Mouse (Mus musculus) kidney, postnatal 14 days (tissue): Measurements from ENCODE around the gene Epgn.

Source experiments
- DNase-seq: peaks from one replicate; pipeline ENCODE4 v3.0.0; 2022; ENCODE audit warnings: mixed read lengths

Epgn gene

GRCm38 (mm10) chr5:91027164-91027563 is at the start of gene Epgn:
Gene Epgn (plus strand): TSS chr5:91027464.
- no peak for DNase-seq

GRCm38 (mm10) chr5:90980297-90980696 is 47.0 kb upstream of the Epgn start:
- DNase-seq, result no peak

GRCm38 (mm10) chr5:90987605-90988004 is 39.7 kb upstream of the Epgn start:
- no peak for DNase-seq

- no peak for DNase-seq
Observed at GRCm38 (mm10) chr5:90988149-90988548, 39.1 kb upstream of the Epgn start.

- DNase-seq, result no peak
Observed at GRCm38 (mm10) chr5:90988592-90988991, 38.7 kb upstream of the Epgn start.

GRCm38 (mm10) chr5:90999942-91000341 is 27.3 kb upstream of the Epgn start:
- DNase-seq, result no peak

- DNase-seq, result no peak
Observed at GRCm38 (mm10) chr5:91015216-91015615, 12.0 kb upstream of the Epgn start.

GRCm38 (mm10) chr5:91023114-91023513 is 4.2 kb upstream of the Epgn start:
- DNase-seq, result no peak

- no peak for DNase-seq
Observed at GRCm38 (mm10) chr5:91027840-91028239, 576 bp downstream of the Epgn start.

- DNase-seq, result no peak
Observed at GRCm38 (mm10) chr5:91030629-91031028, 3.4 kb downstream of the Epgn start.

GRCm38 (mm10) chr5:91035341-91035740 is 8.1 kb downstream of the Epgn start:
- DNase-seq, result no peak

GRCm38 (mm10) chr5:91036628-91037027 is 9.4 kb downstream of the Epgn start:
- no peak for DNase-seq

GRCm38 (mm10) chr5:91037756-91038155 is 10.5 kb downstream of the Epgn start:
- DNase-seq, result no peak

- peak; percentile 55 for DNase-seq
Observed at GRCm38 (mm10) chr5:91038547-91038946, 11.3 kb downstream of the Epgn start.

- DNase-seq, result no peak
Observed at GRCm38 (mm10) chr5:91038963-91039362, 11.7 kb downstream of the Epgn start.

GRCm38 (mm10) chr5:91047987-91048386 is 20.7 kb downstream of the Epgn start:
- DNase-seq, result no peak

GRCm38 (mm10) chr5:91048397-91048796 is 21.1 kb downstream of the Epgn start:
- no peak for DNase-seq

- no peak for DNase-seq
Observed at GRCm38 (mm10) chr5:91072340-91072739, 45.1 kb downstream of the Epgn start.

- no peak for DNase-seq
Observed at GRCm38 (mm10) chr5:91073626-91074025, 46.4 kb downstream of the Epgn start.

GRCm38 (mm10) chr5:91074026-91074425 is 46.8 kb downstream of the Epgn start:
- no peak for DNase-seq

GRCm38 (mm10) chr5:91074450-91074950 is 47.2 kb downstream of the Epgn start, which contains the start of gene Ereg:
Gene Ereg (plus strand): TSS chr5:91074622.
- no peak for DNase-seq

GRCm38 (mm10) chr5:91075021-91075420 is 47.8 kb downstream of the Epgn start:
- DNase-seq, result no peak

GRCm38 (mm10) chr5:91083016-91083415 is 55.8 kb downstream of the Epgn start:
- DNase-seq, result no peak
